Mouse (Mus musculus) kidney, embryonic 16.5 days (tissue): ENCODE measurements around the gene Erich6. TPM values are rescaled to one million over a fixed set of nuclear protein-coding genes. Genes with fewer than 3 reads are reported as not detected.
A peak's percentile ranks its signal among the peaks of the same experiment; 100 is the strongest.

Experiments
- ATAC-seq: fragments of 200-750 bp; cut with Nextera tagmentation; 2 replicates; pipeline ENCODE4 v1.8.0; 2017; ENCODE audit warnings: moderate TSS enrichment; ENCODE audit not compliant: low FRiP score, low TSS enrichment
- H3K27ac ChIP-seq: fragments of 300-500 bp; sonication (generic); 2 replicates; pipeline ENCODE4 v1.5.1; 2014; ENCODE audit warnings: low read length
- H3K27me3 ChIP-seq: fragments of 300-500 bp; sonication (generic); 2 replicates; pipeline ENCODE4 v1.6.1; 2014; ENCODE audit warnings: low read length, control low read depth, mixed read lengths; ENCODE audit not compliant: insufficient read depth
- H3K36me3 ChIP-seq: fragments of 300-500 bp; sonication (generic); 2 replicates; pipeline ENCODE4 v1.6.1; 2014; ENCODE audit warnings: low read length, control low read depth, mixed read lengths; ENCODE audit not compliant: insufficient read depth
- H3K4me1 ChIP-seq: fragments of 300-500 bp; sonication (generic); 2 replicates; pipeline ENCODE4 v1.6.1; 2014; ENCODE audit warnings: low read length, control low read depth, mixed read lengths; ENCODE audit not compliant: insufficient read depth
- H3K4me2 ChIP-seq: fragments of 300-500 bp; sonication (generic); replicated peaks from 2 replicates; pipeline ENCODE4 v1.6.1; 2014; ENCODE audit warnings: low read depth, low read length
- H3K4me3 ChIP-seq: fragments of 300-500 bp; sonication (generic); 2 replicates; pipeline ENCODE4 v1.5.1; 2014; ENCODE audit warnings: mild to moderate bottlenecking, low read length
- H3K9ac ChIP-seq: fragments of 300-500 bp; sonication (generic); replicated peaks from 2 replicates; pipeline ENCODE4 v1.6.1; 2014; ENCODE audit warnings: low read length
- H3K9me3 ChIP-seq: fragments of 300-500 bp; sonication (generic); 2 replicates; pipeline ENCODE4 v1.6.1; 2016; ENCODE audit warnings: low read length, control low read depth
- WGBS: fragments of 180-500 bp; shearing (Covaris S2); extraction: QIAGEN DNeasy Blood & Tissue Kit; methylation state at CpG from one replicate; pipeline ENCODE4 v1.1.7; 2014; 5-methylcytosine and 5-hydroxymethylcytosine counted together
- polyA plus RNA-seq: library from polyadenylated mRNA; unstranded; fragments of >200 nt; fragmentation: Nextera tagmentation; extraction: Ambion mirVana; gene quantifications from 2 replicates; pipeline ENCODE4 v1.2.1, GENCODE M21; 2015

The Erich6 gene
- polyA plus RNA-seq, 1 experiment from 2014 or later, result not detected

GRCm38 (mm10) chr3:58678384-58678783 is 41.4 kb upstream of the Erich6 start:
- ATAC-seq, result peak; percentile 43; the same call in 1 of the 2 replicates
- Histone ChIP-seq H3K36me3 (peaks cover 6% of the 10 kb centered on the region; the same call in 1 of the 2 replicates), H3K4me3 (no peak overlapping the region), H3K9me3 (no peaks in the 10 kb centered on the region), H3K4me1 (peaks cover 43% of the 10 kb centered on the region), H3K9ac (no peak overlapping the region), H3K27ac (no peak overlapping the region), H3K4me2 (no peak overlapping the region), H3K27me3 (no peaks in the 10 kb centered on the region)
- 46% methylated on average over 8 of the region's 8 CpGs for WGBS

GRCm38 (mm10) chr3:58677615-58678014 is 40.6 kb upstream of the Erich6 start:
- Histone ChIP-seq H3K4me3 (no peak overlapping the region), H3K27ac (no peak overlapping the region), H3K4me2 (no peak overlapping the region), H3K36me3 (peaks cover 6% of the 10 kb centered on the region; the same call in 1 of the 2 replicates), H3K4me1 (peaks cover 48% of the 10 kb centered on the region), H3K27me3 (no peaks in the 10 kb centered on the region), H3K9me3 (no peaks in the 10 kb centered on the region), H3K9ac (no peak overlapping the region)
- 55% methylated on average over 3 of the region's 3 CpGs for WGBS
- ATAC-seq, result no peak

GRCm38 (mm10) chr3:58673295-58673694 is 36.3 kb upstream of the Erich6 start:
- 78% methylated on average over 5 of the region's 5 CpGs for WGBS
- Histone ChIP-seq H3K27me3 (no peaks in the 10 kb centered on the region), H3K9me3 (no peaks in the 10 kb centered on the region), H3K27ac (no peak overlapping the region; the same call in 1 of the 2 replicates), H3K4me2 (no peak overlapping the region), H3K36me3 (peaks cover 6% of the 10 kb centered on the region; the same call in 1 of the 2 replicates), H3K4me1 (peaks cover 35% of the 10 kb centered on the region), H3K9ac (no peak overlapping the region), H3K4me3 (no peak overlapping the region)
- no peak for ATAC-seq

GRCm38 (mm10) chr3:58672481-58673183 is 35.6 kb upstream of the Erich6 start:
- H3K4me1 ChIP-seq, result peaks cover 29% of the 10 kb centered on the region
- H3K27me3 ChIP-seq, result no peaks in the 10 kb centered on the region
- peaks cover 6% of the 10 kb centered on the region; the same call in 1 of the 2 replicates for H3K36me3 ChIP-seq
- H3K27ac ChIP-seq, result peak overlapping the region; percentile 9; the same call in 1 of the 2 replicates
- H3K9me3 ChIP-seq, result no peaks in the 10 kb centered on the region
- peak; percentile 82 for ATAC-seq
- H3K4me2 ChIP-seq, result no peak overlapping the region
- WGBS, result 45% methylated on average over 4 of the region's 4 CpGs
- no peak overlapping the region for H3K4me3 ChIP-seq
- H3K9ac ChIP-seq, result no peak overlapping the region

DNA sequence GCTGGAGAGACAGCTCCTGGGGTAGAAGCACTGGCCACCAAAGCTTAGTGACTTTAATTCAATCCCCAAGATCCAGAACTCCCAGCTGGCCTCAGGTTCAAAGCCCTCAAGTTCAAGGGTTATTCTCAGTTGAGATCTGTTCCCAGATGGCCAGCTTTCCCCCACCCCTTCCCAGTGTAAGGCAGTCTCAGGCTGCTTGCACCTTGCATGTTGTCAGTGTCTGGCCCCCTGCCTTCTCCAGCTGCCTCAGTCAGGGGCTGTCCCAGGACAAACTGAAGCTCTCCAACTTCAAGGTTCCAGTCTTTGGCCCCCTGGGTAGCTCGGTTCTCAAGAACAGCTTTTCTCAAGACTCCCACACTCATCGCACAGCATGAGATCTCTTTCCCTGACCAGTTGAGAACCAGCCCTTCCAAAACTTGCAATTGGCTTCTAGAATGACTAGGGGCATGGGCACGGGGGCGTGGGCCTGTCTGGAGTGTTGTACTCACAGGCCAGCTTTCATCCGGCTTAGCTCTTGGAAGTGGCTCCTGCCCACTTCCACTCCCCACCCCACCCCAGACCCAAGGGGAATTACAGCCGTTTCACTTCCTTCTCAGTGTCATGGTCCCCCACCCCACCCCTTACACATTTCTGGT is 34.7 kb upstream of the Erich6 start:
- 33% methylated on average over 6 of the region's 6 CpGs for WGBS
- Histone ChIP-seq H3K9ac (no peak overlapping the region), H3K9me3 (no peaks in the 10 kb centered on the region), H3K4me3 (no peak overlapping the region), H3K27me3 (no peaks in the 10 kb centered on the region), H3K27ac (0 out of 2 replicates have a peak overlapping the region, but pooled peaks have one; percentile 11), H3K36me3 (peaks cover 6% of the 10 kb centered on the region; the same call in 1 of the 2 replicates), H3K4me2 (no peak overlapping the region), H3K4me1 (peaks cover 20% of the 10 kb centered on the region)
- peak; percentile 25; the same call in 1 of the 2 replicates for ATAC-seq

DNA sequence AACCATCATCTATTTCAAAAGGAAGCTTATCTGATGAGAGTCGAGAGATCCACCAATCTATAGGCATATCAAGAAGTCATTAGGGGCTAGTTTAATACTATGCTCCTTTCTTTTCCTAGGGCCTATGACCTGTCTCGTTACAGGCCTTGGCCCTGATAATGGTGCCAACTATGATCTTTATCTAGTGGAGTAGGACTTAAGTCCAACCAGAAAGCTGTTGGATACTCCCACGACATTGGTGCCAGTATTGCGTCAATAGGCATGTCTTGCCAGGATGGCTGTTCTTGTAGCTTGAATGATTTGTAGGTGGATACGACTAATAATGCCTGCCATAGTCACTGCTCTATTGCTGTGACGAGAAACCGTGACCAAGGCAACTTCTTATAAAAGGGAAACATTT is 27.0 kb upstream of the Erich6 start:
- no peak overlapping the region for H3K4me3 ChIP-seq
- H3K36me3 ChIP-seq, result no peaks in the 10 kb centered on the region
- peaks cover 9% of the 10 kb centered on the region for H3K9me3 ChIP-seq
- no peak overlapping the region for H3K4me2 ChIP-seq
- ATAC-seq, result no peak
- 89% methylated on average over 7 of the region's 7 CpGs for WGBS
- H3K9ac ChIP-seq, result no peak overlapping the region
- H3K27me3 ChIP-seq, result no peaks in the 10 kb centered on the region
- H3K27ac ChIP-seq, result no peak overlapping the region
- H3K4me1 ChIP-seq, result no peaks in the 10 kb centered on the region

- no peak for ATAC-seq
- H3K4me2 ChIP-seq, result no peak overlapping the region
- H3K9me3 ChIP-seq, result peaks cover 3% of the 10 kb centered on the region
- H3K27me3 ChIP-seq, result no peaks in the 10 kb centered on the region
- H3K4me3 ChIP-seq, result no peak overlapping the region
- no peak overlapping the region for H3K27ac ChIP-seq
- WGBS, result 86% methylated on average over 4 of the region's 4 CpGs
- no peak overlapping the region for H3K9ac ChIP-seq
- no peaks in the 10 kb centered on the region for H3K4me1 ChIP-seq
- H3K36me3 ChIP-seq, result no peaks in the 10 kb centered on the region
These were observed 23.6 kb upstream of the Erich6 start for GRCm38 (mm10) chr3:58660636-58661035.

DNA sequence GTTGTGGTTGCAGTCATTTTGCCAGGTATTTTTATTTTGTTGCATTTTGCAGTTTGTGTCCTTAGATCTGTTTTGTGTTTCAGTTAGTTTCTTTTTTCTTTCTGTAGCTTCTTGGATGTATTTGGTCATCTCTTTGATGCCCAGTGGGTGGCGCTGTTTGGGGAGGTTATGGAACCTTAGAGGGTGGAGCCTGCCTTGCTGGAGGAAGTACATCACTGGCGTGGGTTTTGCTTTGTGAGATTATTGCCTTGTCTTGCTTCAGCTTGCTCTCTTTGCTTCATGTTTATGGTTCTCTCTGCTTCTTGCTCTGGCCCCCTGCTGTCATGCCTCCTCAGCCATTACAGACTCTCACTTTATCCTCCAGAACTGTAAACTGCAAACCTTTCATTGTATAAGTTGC is 20.3 kb upstream of the Erich6 start:
- no peak overlapping the region for H3K27ac ChIP-seq
- H3K27me3 ChIP-seq, result no peaks in the 10 kb centered on the region
- no peak overlapping the region for H3K4me2 ChIP-seq
- H3K9ac ChIP-seq, result no peak overlapping the region
- H3K4me1 ChIP-seq, result no peaks in the 10 kb centered on the region
- H3K9me3 ChIP-seq, result no peaks in the 10 kb centered on the region
- H3K36me3 ChIP-seq, result no peaks in the 10 kb centered on the region
- H3K4me3 ChIP-seq, result no peak overlapping the region
- 32% methylated on average over 2 of the region's 2 CpGs for WGBS
- no peak for ATAC-seq

- Histone ChIP-seq H3K36me3 (no peaks in the 10 kb centered on the region), H3K4me1 (no peaks in the 10 kb centered on the region), H3K4me2 (no peak overlapping the region; the same call in 1 of the 2 replicates), H3K9me3 (no peaks in the 10 kb centered on the region), H3K27ac (no peak overlapping the region), H3K9ac (no peak overlapping the region), H3K27me3 (no peaks in the 10 kb centered on the region), H3K4me3 (no peak overlapping the region)
- WGBS, result 52% methylated on average over 17 of the region's 17 CpGs
- peak; percentile 82 for ATAC-seq
These were observed 18.5 kb upstream of the Erich6 start for GRCm38 (mm10) chr3:58655362-58656130.
